Mouse (Mus musculus) MEL (cell line): ENCODE data around the gene Gm21852. TPM values are rescaled to one million over a fixed set of nuclear protein-coding genes. Genes with fewer than 3 reads are reported as not detected.
"Not testable (repeated sequence)": the region's sequence is repeated elsewhere in the genome, so short reads cannot be mapped to it uniquely, and the experiment has no call there.

Source experiments
- DNase-seq: peaks from one replicate; pipeline ENCODE4 v3.0.0; 2011; ENCODE audit warnings: low read depth, low spot score
- H3K27ac ChIP-seq: 2 replicates; pipeline ENCODE4 v1.5.1; 2012; ENCODE audit warnings: low read depth, mild to moderate bottlenecking, control low read depth, low read length, moderate library complexity; ENCODE audit not compliant: control insufficient read depth
- H3K27me3 ChIP-seq, 2 experiments: fragments of 150-350 bp in 1 of 2; sonication (generic) in 1 of 2; 2 replicates each; pipeline ENCODE4 v1.6.1; 2012; ENCODE audit warnings: low read length in 2 of 2, mild to moderate bottlenecking in 2 of 2, improper control_type of control experiment in 1 of 2, moderate library complexity in 1 of 2; ENCODE audit not compliant: insufficient read depth in 2 of 2, control insufficient read depth in 1 of 2
- H3K36me3 ChIP-seq, 2 experiments: 2 replicates each; pipeline ENCODE4 v1.6.1; 2012 to 2014; ENCODE audit warnings: low read length in 2 of 2, improper control_type of control experiment in 1 of 2, inconsistent platforms in 1 of 2, mild to moderate bottlenecking in 1 of 2; ENCODE audit not compliant: insufficient read depth in 2 of 2, control insufficient read depth in 1 of 2
- H3K4me1 ChIP-seq, 2 experiments: fragments of 150-350 bp in 1 of 2; sonication (generic) in 1 of 2; 2 replicates each; pipeline ENCODE4 v1.6.1; 2012; ENCODE audit warnings: low read length in 2 of 2, improper control_type of control experiment in 1 of 2, mild to moderate bottlenecking in 1 of 2; ENCODE audit not compliant: insufficient read depth in 2 of 2, control insufficient read depth in 1 of 2
- H3K4me3 ChIP-seq, 2 experiments: fragments of 150-350 bp in 1 of 2; sonication (generic) in 1 of 2; 2 replicates each; pipeline ENCODE4 v1.5.1; 2012; ENCODE audit warnings: low read depth in 2 of 2, low read length in 2 of 2, mild to moderate bottlenecking in 2 of 2, moderate library complexity in 2 of 2, control low read depth in 1 of 2, improper control_type of control experiment in 1 of 2; ENCODE audit not compliant: control insufficient read depth in 1 of 2, insufficient read depth in 1 of 2
- H3K79me2 ChIP-seq: 2 replicates; pipeline ENCODE4 v1.6.1; 2012; ENCODE audit warnings: mild to moderate bottlenecking, low read length, moderate library complexity; ENCODE audit not compliant: control insufficient read depth, poor library complexity, insufficient read depth
- H3K9ac ChIP-seq: 2 replicates; pipeline ENCODE4 v1.6.1; 2012; ENCODE audit warnings: low read depth, mild to moderate bottlenecking, control low read depth, low read length, moderate library complexity; ENCODE audit not compliant: control insufficient read depth, poor library complexity, severe bottlenecking
- H3K9me3 ChIP-seq: fragments of 150-350 bp; sonication (generic); replicated peaks from 2 replicates; pipeline ENCODE4 v1.6.1; 2012; ENCODE audit warnings: mild to moderate bottlenecking, low read length, improper control_type of control experiment, moderate library complexity; ENCODE audit not compliant: insufficient read depth
- polyA plus RNA-seq, 2 experiments: library from polyadenylated mRNA; stranded (reverse) in 1 of 2; unstranded in 1 of 2; fragments of >175 nt in 1 of 2; fragments of >200 nt in 1 of 2; gene quantifications; 2 replicates each; pipeline versions ENCODE4 v1.2.1 to v1.2.4; 2012; ENCODE audit warnings: low replicate concordance in 2 of 2, low read depth in 1 of 2; ENCODE audit not compliant: insufficient read length in 2 of 2, insufficient read depth in 1 of 2, missing spikeins in 1 of 2
- total RNA-seq: library from RNA; depleted of rRNA; stranded (reverse); fragments of 300-350 nt; gene quantifications from 2 replicates; pipeline ENCODE4 v1.2.3, GENCODE M21; 2012; rRNA removed

The Gm21852 gene
- total RNA-seq = not detected in 2 replicates
- not detected for polyA plus RNA-seq

- not testable (repeated sequence) for H3K36me3 ChIP-seq, H3K27me3 ChIP-seq, DNase-seq, H3K4me3 ChIP-seq, H3K9me3 ChIP-seq, H3K27ac ChIP-seq, H3K9ac ChIP-seq, H3K79me2 ChIP-seq, H3K4me1 ChIP-seq
These were observed at the start of gene Gm21852 for GRCm38 (mm10) chrY:40651896-40652295. TSS of gene Gm21852 (minus strand) at chrY:40651996.

Other genes with a start within 250 kb of the Gm21852 start
- gene Gm21797, start 123.8 kb upstream of the Gm21852 start, total RNA-seq = not detected in 2 replicates
- not detected for gene Gm21797, start 123.8 kb upstream of the Gm21852 start, polyA plus RNA-seq
- gene Gm20795, start 152.9 kb upstream of the Gm21852 start, total RNA-seq = not detected in 2 replicates
- not detected for gene Gm20795, start 152.9 kb upstream of the Gm21852 start, polyA plus RNA-seq